In genomic region chr16:55480745-55481144, GRCm38 (mm10) we compare ENCODE assay signal across 19 mouse cellular contexts.
DNase-seq lines count a peak whose midpoint lies in the region; ATAC-seq lines count a peak whose summit lies in the region.
"Had no signal": no experiment of that assay in that cellular context is flagged by ENCODE, and none has a peak within 500 bp of the region (broad histone marks: within the 10 kb centered on the region; RNA-seq: fewer than 3 reads in every experiment).

No protein-coding gene starts in this region.

- no peak overlapping the region for H3K4me3 ChIP-seq in midbrain, embryonic 11.5 days (ENCODE audit: low read depth, low read length)
- H3K4me3 ChIP-seq in midbrain, embryonic 10.5 days: no peak overlapping the region
- no peak overlapping the region for H3K4me3 ChIP-seq in midbrain, embryonic 13.5 days (replicated peaks)
- H3K4me3 ChIP-seq in neural tube, embryonic 15.5 days (replicated peaks): no peak overlapping the region
- H3K4me3 ChIP-seq: embryonic facial prominence, embryonic 15.5 days; heart, embryonic 10.5 days; limb, embryonic 13.5 days; lung, embryonic 15.5 days; stomach, embryonic 15.5 days had no signal

- WGBS in midbrain, embryonic 11.5 days: 81% methylated on average over 11 of the region's 11 CpGs
- 83% methylated on average over 11 of the region's 11 CpGs for WGBS in midbrain, embryonic 10.5 days
- whole genome bisulfite sequencing in midbrain, embryonic 13.5 days: 70% methylated on average over 11 of the region's 11 CpGs
- WGBS in neural tube, embryonic 15.5 days: 38% methylated on average over 11 of the region's 11 CpGs

- no peaks in the 10 kb centered on the region for H3K36me3 ChIP-seq in midbrain, embryonic 11.5 days (ENCODE audit: control insufficient read depth, insufficient read depth, low read length)
- no peaks in the 10 kb centered on the region for H3K36me3 ChIP-seq in midbrain, embryonic 10.5 days
- H3K36me3 ChIP-seq in midbrain, embryonic 13.5 days: no peaks in the 10 kb centered on the region
- H3K36me3 ChIP-seq in neural tube, embryonic 15.5 days: no peaks in the 10 kb centered on the region
- H3K36me3 ChIP-seq: embryonic facial prominence, embryonic 15.5 days; heart, embryonic 10.5 days; limb, embryonic 13.5 days; lung, embryonic 15.5 days; stomach, embryonic 15.5 days had no signal

- ATAC-seq in midbrain, embryonic 11.5 days (ENCODE audit: low FRiP score): peak; percentile 25; the same call in 1 of the 2 replicates
- ATAC-seq in midbrain, embryonic 13.5 days: peak; percentile 59
- ATAC-seq in neural tube, embryonic 15.5 days (ENCODE audit: low FRiP score): 0 out of 2 replicates have a peak, but pooled peaks have one; percentile 18

- DNase-seq in embryo, embryonic 10 days (ENCODE audit: low spot score): peak; percentile 7
- no peak for DNase-seq in embryo, embryonic 11 days
- peak; percentile 56 for DNase-seq in midbrain, embryonic 11.5 days (ENCODE audit: low spot score, missing footprints)
- DNase-seq in midbrain, embryonic 10.5 days (ENCODE audit: low spot score): no peak
- no peak for DNase-seq in adrenal gland, postnatal 10 days
- no peak for DNase-seq in testis, postnatal 14 days (ENCODE audit: low spot score)
- DNase-seq: adrenal gland, postnatal 14 days; cerebellum, adult 9-11 months; kidney, adult 18-20 months; layer of hippocampus, postnatal 36 days had no signal

- H3K27ac ChIP-seq in midbrain, embryonic 11.5 days (ENCODE audit: low read depth, low read length): no peak overlapping the region
- H3K27ac ChIP-seq in midbrain, embryonic 10.5 days (replicated peaks): no peak overlapping the region
- no peak overlapping the region for H3K27ac ChIP-seq in midbrain, embryonic 13.5 days
- no peak overlapping the region for H3K27ac ChIP-seq in neural tube, embryonic 15.5 days (replicated peaks)
- H3K27ac ChIP-seq: embryonic facial prominence, embryonic 15.5 days; heart, embryonic 10.5 days; kidney, postnatal 0 days; limb, embryonic 13.5 days; liver, embryonic 14.5 days; lung, embryonic 15.5 days; stomach, embryonic 15.5 days had no signal

- H3K9ac ChIP-seq in midbrain, embryonic 11.5 days (ENCODE audit: low read length): no peak overlapping the region
- no peak overlapping the region for H3K9ac ChIP-seq in midbrain, embryonic 13.5 days (replicated peaks)
- no peak overlapping the region for H3K9ac ChIP-seq in neural tube, embryonic 15.5 days (replicated peaks)
- H3K9ac ChIP-seq: embryonic facial prominence, embryonic 15.5 days; limb, embryonic 13.5 days; liver, embryonic 14.5 days; lung, embryonic 15.5 days; stomach, embryonic 15.5 days had no signal

- H3K4me2 ChIP-seq in midbrain, embryonic 11.5 days: no peak overlapping the region
- H3K4me2 ChIP-seq in midbrain, embryonic 13.5 days (replicated peaks): no peak overlapping the region
- peak overlapping the region; percentile 35 for H3K4me2 ChIP-seq in neural tube, embryonic 15.5 days
- H3K4me2 ChIP-seq: embryonic facial prominence, embryonic 15.5 days; limb, embryonic 13.5 days; lung, embryonic 15.5 days; stomach, embryonic 15.5 days had no signal

- H3K4me1 ChIP-seq in midbrain, embryonic 11.5 days (ENCODE audit: control insufficient read depth, insufficient read depth, low read length): no peaks in the 10 kb centered on the region
- no peaks in the 10 kb centered on the region for H3K4me1 ChIP-seq in midbrain, embryonic 10.5 days
- H3K4me1 ChIP-seq in midbrain, embryonic 13.5 days (replicated peaks): no peaks in the 10 kb centered on the region; the same call in 1 of the 2 replicates
- H3K4me1 ChIP-seq in neural tube, embryonic 15.5 days: peaks cover 7% of the 10 kb centered on the region; the same call in 1 of the 2 replicates
- H3K4me1 ChIP-seq: embryonic facial prominence, embryonic 15.5 days; heart, embryonic 10.5 days; lung, embryonic 15.5 days; stomach, embryonic 15.5 days had no signal

- H3K9me3 ChIP-seq in midbrain, embryonic 11.5 days (ENCODE audit: control insufficient read depth, low read length): no peaks in the 10 kb centered on the region
- no peaks in the 10 kb centered on the region for H3K9me3 ChIP-seq in midbrain, embryonic 10.5 days (replicated peaks)
- no peaks in the 10 kb centered on the region for H3K9me3 ChIP-seq in midbrain, embryonic 13.5 days
- H3K9me3 ChIP-seq in neural tube, embryonic 15.5 days (replicated peaks): no peaks in the 10 kb centered on the region
- H3K9me3 ChIP-seq: embryonic facial prominence, embryonic 15.5 days; heart, embryonic 10.5 days; limb, embryonic 13.5 days; lung, embryonic 15.5 days; stomach, embryonic 15.5 days had no signal

- H3K27me3 ChIP-seq in midbrain, embryonic 11.5 days (ENCODE audit: control insufficient read depth, insufficient read depth, low read length): no peaks in the 10 kb centered on the region
- H3K27me3 ChIP-seq in midbrain, embryonic 10.5 days (ENCODE audit: low read depth, poor library complexity, severe bottlenecking): no peaks in the 10 kb centered on the region
- peaks cover 2% of the 10 kb centered on the region; the same call in 1 of the 2 replicates for H3K27me3 ChIP-seq in midbrain, embryonic 13.5 days
- no peaks in the 10 kb centered on the region for H3K27me3 ChIP-seq in neural tube, embryonic 15.5 days (replicated peaks)
- H3K27me3 ChIP-seq: embryonic facial prominence, embryonic 15.5 days; lung, embryonic 15.5 days; stomach, embryonic 15.5 days had no signal

Comparison
In these comparisons a context has a peak if more than half of its experiments do, and no peak if none do; other contexts are left out.
1. DNase-seq: peak in embryo, embryonic 10 days (single experiment) and midbrain, embryonic 11.5 days (single experiment); none in embryo, embryonic 11 days (single experiment), midbrain, embryonic 10.5 days (single experiment), adrenal gland, postnatal 10 days (single experiment) and testis, postnatal 14 days (single experiment).
2. Peak in every context shown above with its lines, with median percentiles within 50 percentile points of each other: ATAC-seq.